Mouse (Mus musculus) adrenal gland (tissue): ENCODE results near the gene Ccdc74a.

ENCODE experiments used
- intact Hi-C: fragments of 180-260 bp; cut with DNase I; formaldehyde crosslinking; loops from one replicate; pipeline ENCODE4 v1.15.1; 2025

Gene Ccdc74a

GRCm38 (mm10) chr16:17640706-17641105 is 5.6 kb upstream of the Ccdc74a start:
- intact Hi-C loops, result loop anchor here (10.0 kb wide), 1 partner anchor 84 kb away; no protein-coding TSS in a partner anchor

- intact Hi-C loops, result loop anchor here (10.0 kb wide), 1 partner anchor 84 kb away; no protein-coding TSS in a partner anchor
Observed at GRCm38 (mm10) chr16:17641301-17641700, 5.0 kb upstream of the Ccdc74a start.

- intact Hi-C loops, result loop anchor here (10.0 kb wide), 1 partner anchor 82 kb away; no protein-coding TSS in a partner anchor
Observed at GRCm38 (mm10) chr16:17642311-17642710, 4.0 kb upstream of the Ccdc74a start.

- intact Hi-C loops, result loop anchor here (10.0 kb wide), 1 partner anchor 81 kb away; no protein-coding TSS in a partner anchor
Observed at GRCm38 (mm10) chr16:17643437-17643990, 2.8 kb upstream of the Ccdc74a start.

- intact Hi-C loops, result loop anchor here (10.0 kb wide), 1 partner anchor 78 kb away; no protein-coding TSS in a partner anchor
Observed at GRCm38 (mm10) chr16:17647156-17647555, 886 bp downstream of the Ccdc74a start.

- intact Hi-C loops, result loop anchor here (10.0 kb wide), 1 partner anchor 77 kb away; no protein-coding TSS in a partner anchor
Observed at GRCm38 (mm10) chr16:17647566-17648340, 1.5 kb downstream of the Ccdc74a start.

- intact Hi-C loops, result loop anchor here (10.0 kb wide), 1 partner anchor 75 kb away; no protein-coding TSS in a partner anchor
Observed at GRCm38 (mm10) chr16:17649925-17650605, 3.8 kb downstream of the Ccdc74a start.

- intact Hi-C loops, result no loop called here
Observed at GRCm38 (mm10) chr16:17650711-17651110, 4.4 kb downstream of the Ccdc74a start.

GRCm38 (mm10) chr16:17652607-17653006 is 6.3 kb downstream of the Ccdc74a start:
- intact Hi-C loops, result no loop called here

- intact Hi-C loops, result no loop called here
Observed at GRCm38 (mm10) chr16:17653601-17654000, 7.3 kb downstream of the Ccdc74a start.

- intact Hi-C loops, result no loop called here
Observed at GRCm38 (mm10) chr16:17654188-17654795, 8.0 kb downstream of the Ccdc74a start.

GRCm38 (mm10) chr16:17656212-17656871 is 10.1 kb downstream of the Ccdc74a start:
- intact Hi-C loops, result no loop called here

- intact Hi-C loops, result no loop called here
Observed at GRCm38 (mm10) chr16:17665568-17665967, 19.3 kb downstream of the Ccdc74a start.

GRCm38 (mm10) chr16:17669886-17670285 is 23.6 kb downstream of the Ccdc74a start:
- intact Hi-C loops, result no loop called here

GRCm38 (mm10) chr16:17694860-17695259 is 48.6 kb downstream of the Ccdc74a start:
- intact Hi-C loops, result no loop called here
